Mouse (Mus musculus): Measurements from ENCODE around the gene Kxd1. TPM values are rescaled to one million over a fixed set of nuclear protein-coding genes. Genes with fewer than 3 reads are reported as not detected.

Kxd1 gene
- total RNA-seq, 2 experiments from 2014 or later, result 70.4 to 83.9 TPM

DNA sequence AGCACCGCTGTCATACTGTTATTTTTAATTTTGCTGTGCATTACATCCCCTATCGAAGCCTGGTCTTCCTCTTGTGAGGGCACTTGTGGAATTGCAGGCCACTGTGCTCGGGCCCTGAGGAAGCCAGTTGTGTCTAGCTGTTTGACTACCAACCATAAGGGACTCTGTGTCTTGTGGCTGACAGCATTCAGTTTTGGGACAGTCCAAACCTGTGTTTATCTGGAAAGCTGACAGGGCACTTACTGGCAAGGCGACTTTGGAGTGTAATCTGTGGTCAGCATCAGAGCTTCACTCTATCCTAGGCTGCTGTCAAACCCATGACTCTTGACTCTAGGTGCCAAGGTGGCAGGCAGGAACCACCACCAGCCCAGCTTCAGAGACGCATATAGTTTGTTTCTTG lies 13.3 kb upstream of the Kxd1 start:
- Histone ChIP-seq H3K27ac (peak overlapping the region; percentile 99), H3K4me3 (peak overlapping the region; percentile 93)
- DNase-seq, result no peak
- intact Hi-C loops (cut with DNase I), result no loop called here
- 0 out of 2 replicates have a peak, but pooled peaks have one; percentile 12 for TF ChIP-seq CTCF (IDR thresholded peaks at IDR 0.05)

DNA sequence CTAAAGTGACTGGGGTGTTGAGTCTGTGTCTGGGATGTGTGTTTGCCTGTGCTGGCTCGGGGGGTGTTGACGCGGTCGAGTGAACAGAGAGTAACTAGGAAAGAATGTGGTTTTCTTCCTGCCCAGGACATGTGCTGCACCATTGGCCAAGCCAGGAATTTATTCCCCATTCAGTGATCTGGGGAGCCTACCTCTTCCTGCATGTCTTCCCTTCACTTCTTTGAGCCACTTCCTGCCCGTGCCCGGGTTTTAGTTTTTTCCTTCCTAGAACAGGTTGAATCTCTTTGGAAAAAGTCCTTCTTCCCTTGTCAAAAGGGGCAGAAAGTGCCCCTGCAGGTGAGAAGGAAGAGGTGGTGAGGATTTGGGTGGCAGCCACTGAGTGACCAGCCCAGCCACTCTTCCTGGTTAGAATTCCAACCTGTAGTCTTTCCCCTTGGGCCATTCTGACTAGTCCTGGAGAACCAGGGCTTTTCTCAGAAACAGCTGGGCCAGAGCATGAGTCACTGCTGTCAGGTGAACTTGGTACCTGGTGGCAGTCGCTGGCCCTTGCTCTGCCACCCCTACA lies 12.8 kb upstream of the Kxd1 start:
- no peak for TF ChIP-seq CTCF (IDR thresholded peaks at IDR 0.05)
- Histone ChIP-seq H3K27ac (peak overlapping the region; percentile 99), H3K4me3 (peak overlapping the region; percentile 93)
- intact Hi-C loops (cut with DNase I), result no loop called here
- peak; percentile 50 for DNase-seq

DNA sequence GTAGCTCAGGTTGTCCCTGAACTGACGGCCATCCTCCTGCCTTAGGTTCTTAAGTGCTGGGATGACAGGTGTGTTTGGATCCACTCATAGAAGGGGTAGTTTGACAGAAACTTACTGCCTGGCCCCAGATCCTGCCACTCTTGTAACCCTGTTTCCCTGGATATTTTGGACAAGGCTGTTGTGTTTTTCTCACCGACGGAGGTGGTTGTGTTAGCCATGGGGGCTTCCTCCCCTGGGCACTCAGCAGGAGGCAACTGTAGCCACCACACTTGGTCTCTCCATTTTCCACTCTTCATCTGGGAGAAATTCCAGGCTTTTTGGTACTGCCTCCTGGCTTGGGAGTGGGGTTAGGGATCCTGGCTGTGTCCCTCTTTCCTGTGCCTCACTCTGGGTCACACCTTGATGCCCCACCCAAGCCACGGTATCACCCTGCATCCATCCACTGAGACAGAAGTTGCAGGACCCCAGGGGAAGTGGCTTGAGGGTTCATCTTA lies 12.3 kb upstream of the Kxd1 start:
- no peak for TF ChIP-seq CTCF (IDR thresholded peaks at IDR 0.05)
- intact Hi-C loops (cut with DNase I), result no loop called here
- no peak for DNase-seq
- Histone ChIP-seq H3K4me3 (peak overlapping the region; percentile 93), H3K27ac (peak overlapping the region; percentile 99)

DNA sequence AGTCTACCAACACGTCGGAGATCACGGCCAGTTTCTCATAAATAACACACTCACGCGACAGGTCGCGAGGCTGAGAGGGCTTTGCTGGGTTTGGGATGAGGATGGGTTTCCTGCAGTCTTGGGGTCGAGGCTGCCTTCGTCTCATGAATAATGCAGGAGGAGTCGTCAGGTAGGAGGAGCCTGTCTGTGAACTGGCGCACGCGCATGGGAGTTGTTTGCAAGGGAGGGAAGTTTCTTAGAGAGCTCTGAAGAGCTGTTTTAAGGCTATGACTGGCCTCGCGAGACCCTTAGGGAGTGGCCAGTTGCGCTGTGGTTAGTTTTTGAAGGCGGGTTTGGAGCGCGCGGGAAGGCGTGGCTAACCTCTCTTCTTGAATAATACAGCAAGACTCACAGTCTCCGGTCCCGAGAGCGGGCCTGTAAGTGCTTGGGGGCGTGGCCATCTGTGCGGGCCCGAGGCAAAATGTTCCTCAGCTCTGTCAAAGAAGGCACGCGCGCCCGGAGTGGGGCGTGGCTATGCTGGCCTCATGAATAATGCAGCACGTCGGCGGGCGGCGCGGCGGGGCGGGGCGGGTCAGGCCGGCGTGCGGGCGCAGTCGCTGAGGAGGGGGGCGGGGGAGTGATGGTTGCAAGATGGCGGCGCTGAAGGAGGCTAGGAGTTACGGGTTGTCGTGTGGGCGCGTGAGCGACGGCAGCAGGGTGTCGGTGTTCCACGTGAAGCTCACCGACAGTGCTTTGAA lies 11.5 kb upstream of the Kxd1 start, which contains the start of gene Ell:
Ell (plus strand) TSS at position 381 of the 737 bp plus-strand sequence.
- no peak for TF ChIP-seq CTCF (IDR thresholded peaks at IDR 0.05)
- Histone ChIP-seq H3K27ac (peak within 1 kb of the TSS; percentile 99), H3K4me3 (peak within 1 kb of the TSS; percentile 93)
- intact Hi-C loops (cut with DNase I), result loop anchor here (2.0 kb wide), 1 partner anchor 16 kb away; no protein-coding TSS in a partner anchor
- DNase-seq, result peak; percentile 100

DNA sequence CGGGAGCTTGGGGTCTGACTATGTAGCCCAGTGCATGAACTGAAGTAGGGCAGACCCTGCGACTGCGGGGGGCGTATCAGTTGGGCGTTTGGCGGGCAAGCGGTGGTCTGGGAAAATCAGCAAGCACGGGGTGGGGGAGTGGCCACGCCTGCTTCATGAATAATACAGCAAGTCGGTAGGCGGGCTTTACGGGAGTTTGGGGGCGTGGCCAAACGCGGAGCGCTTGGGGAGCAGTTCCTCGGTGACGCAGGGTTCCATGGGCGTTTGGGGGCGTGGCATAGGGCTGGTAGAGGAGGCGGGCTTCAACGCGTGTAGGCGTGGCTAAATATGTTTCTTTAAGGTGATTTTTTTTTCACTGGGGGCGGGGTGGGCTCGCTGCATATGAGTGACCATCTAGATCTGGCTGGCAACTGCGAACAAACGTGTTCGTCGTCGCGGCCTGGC lies 10.9 kb upstream of the Kxd1 start:
- Histone ChIP-seq H3K4me3 (peak overlapping the region; percentile 93), H3K27ac (peak overlapping the region; percentile 99)
- DNase-seq, result peak; percentile 100
- TF ChIP-seq CTCF (IDR thresholded peaks at IDR 0.05), result no peak
- intact Hi-C loops (cut with DNase I), result loop anchor here (2.0 kb wide), 1 partner anchor 16 kb away; no protein-coding TSS in a partner anchor

DNA sequence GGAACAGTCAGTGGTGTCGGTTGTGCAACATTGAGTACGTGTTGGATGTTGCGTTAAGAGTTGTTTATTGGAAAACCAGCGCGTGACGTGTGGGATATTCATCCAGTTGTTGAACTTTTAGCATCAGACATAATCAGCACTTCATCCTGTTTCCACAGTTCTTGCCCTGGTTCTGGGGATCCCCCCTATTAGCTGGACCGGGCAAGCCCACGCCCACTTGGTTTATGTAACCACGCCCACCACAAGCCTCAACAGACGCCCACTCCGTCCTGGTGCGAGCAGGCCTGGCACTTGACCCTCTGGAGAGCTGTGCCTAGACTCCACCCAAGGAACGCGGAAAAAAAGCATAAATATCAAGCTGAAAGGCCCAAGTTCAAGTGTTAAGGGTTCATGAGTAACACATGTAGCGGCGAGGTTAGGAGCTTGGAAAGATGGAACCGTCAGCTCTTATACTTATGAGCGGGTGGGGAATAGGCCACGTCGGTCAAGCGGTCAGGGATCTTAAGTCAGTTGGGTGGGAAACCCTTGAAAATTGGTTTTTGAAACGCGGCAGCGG lies 10.3 kb upstream of the Kxd1 start:
- no peak for TF ChIP-seq CTCF (IDR thresholded peaks at IDR 0.05)
- intact Hi-C loops (cut with DNase I), result loop anchor here (2.0 kb wide), 1 partner anchor 15 kb away; no protein-coding TSS in a partner anchor
- peak; percentile 75 for DNase-seq
- Histone ChIP-seq H3K4me3 (peak overlapping the region; percentile 93), H3K27ac (peak overlapping the region; percentile 99)

DNA sequence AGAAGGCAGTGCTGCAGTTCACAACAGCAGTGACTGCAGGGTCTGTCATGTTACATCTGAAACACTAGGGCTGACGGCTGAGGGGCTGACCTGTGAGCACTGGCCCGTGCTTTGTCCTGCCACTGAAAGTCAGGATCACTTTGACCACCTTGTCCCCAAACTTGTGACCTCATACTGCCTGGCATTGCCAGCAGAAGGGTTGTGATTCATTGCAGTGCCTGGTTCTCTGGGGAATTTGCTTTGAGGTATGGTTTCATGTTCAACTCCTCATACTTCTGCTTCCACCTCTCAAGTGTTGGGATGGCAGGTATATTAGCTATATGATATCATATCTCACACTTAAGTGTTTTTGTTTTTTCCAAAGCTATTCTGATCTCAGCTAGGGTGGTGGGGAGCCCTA lies 7.9 kb upstream of the Kxd1 start:
- TF ChIP-seq CTCF (IDR thresholded peaks at IDR 0.05), result no peak
- no peak overlapping the region for H3K4me3 ChIP-seq
- DNase-seq, result no peak
- no peak overlapping the region for H3K27ac ChIP-seq
- intact Hi-C loops (cut with DNase I), result no loop called here

DNA sequence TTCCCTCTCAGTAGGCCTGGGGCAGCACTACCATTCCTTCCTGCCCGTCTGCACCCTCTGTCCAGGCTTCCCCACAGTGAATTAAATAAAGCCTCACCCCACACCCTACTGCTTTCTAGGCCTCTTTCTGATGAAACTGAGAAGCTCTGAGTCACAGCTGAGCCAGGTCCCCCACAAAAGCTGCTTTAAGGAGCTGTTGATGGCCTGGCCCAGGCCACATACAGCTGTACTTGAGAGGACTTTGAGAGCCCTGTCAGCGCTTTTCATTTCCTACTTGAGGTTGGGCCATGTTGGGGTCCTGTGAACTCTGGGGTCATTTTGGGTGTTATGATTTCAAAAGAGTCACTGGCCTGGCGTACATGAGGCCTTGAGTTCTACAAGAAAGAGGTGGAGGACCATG lies 7.5 kb upstream of the Kxd1 start:
- no peak overlapping the region for H3K27ac ChIP-seq
- DNase-seq, result no peak
- intact Hi-C loops (cut with DNase I), result no loop called here
- no peak overlapping the region for H3K4me3 ChIP-seq
- no peak for TF ChIP-seq CTCF (IDR thresholded peaks at IDR 0.05)

DNA sequence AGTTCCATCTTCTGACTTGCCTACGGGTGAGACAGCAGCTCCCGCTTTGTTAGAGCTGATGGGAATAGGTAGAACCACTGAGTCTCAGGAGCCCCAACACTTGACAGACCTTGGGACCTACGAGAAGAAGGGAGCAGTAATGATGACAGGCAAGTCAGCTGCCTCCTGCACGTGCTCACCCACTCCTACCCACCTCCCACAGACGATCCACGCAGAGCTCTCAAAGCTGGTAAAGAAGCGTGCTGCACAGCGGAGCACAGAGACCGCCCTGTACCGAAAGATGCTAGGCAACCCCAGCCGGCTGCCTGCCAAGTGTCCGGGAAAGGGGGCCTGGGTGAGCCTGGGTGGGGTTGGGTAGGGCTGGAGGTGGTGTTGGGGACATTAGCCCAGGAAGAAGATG lies 6.5 kb upstream of the Kxd1 start:
- no peak for TF ChIP-seq CTCF (IDR thresholded peaks at IDR 0.05)
- DNase-seq, result no peak
- intact Hi-C loops (cut with DNase I), result no loop called here

DNA sequence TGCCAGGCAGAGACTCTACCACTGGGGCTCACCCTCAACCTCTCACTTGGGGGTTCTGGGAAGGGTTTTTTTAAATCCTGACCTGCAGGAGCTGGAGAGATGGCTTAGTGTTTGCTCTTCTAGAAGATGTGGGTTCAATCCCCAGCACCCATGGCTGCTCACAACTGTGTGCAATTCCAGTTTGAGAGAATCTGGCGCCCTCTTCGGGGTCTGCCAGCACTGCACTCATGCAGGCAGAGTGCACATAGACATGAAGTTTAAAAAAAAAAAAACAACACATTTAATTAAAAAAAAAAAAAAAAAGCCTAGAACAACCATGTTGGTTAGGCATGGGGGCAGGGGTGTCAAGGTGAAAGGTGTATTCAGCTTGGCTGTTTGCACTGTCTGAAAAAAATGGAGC lies 2.6 kb upstream of the Kxd1 start:
- no peak overlapping the region for H3K4me3 ChIP-seq
- no peak for DNase-seq
- TF ChIP-seq CTCF (IDR thresholded peaks at IDR 0.05), result no peak
- H3K27ac ChIP-seq, result no peak overlapping the region
- intact Hi-C loops (cut with DNase I), result no loop called here

More for the DNA sequence above, 6.5 kb upstream of the Kxd1 start:
- Histone ChIP-seq H3K27ac (no peak overlapping the region), H3K4me3 (no peak overlapping the region)

DNA sequence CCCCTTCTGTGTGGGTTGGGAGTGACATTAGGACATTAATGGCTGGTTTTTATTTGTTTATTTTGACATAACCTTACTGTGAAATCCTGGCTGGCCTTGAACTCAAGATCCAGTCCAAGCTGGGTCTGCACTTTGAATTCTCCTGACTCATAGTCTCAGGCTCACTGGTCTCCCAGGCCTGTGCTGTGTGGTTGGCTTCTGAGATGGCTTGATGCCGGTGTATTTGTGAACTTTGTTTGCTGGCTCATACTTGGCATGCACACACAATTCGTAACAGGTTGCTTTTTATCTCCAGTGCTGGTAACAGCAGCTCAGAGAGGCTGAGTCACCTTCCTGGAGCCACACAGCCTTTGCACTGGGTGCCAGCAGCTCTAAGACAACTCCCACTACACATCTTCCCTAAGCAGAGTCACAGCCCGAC lies 2.0 kb upstream of the Kxd1 start:
- intact Hi-C loops (cut with DNase I), result no loop called here
- no peak for TF ChIP-seq CTCF (IDR thresholded peaks at IDR 0.05)
- Histone ChIP-seq H3K27ac (no peak overlapping the region), H3K4me3 (no peak overlapping the region)
- no peak for DNase-seq

DNA sequence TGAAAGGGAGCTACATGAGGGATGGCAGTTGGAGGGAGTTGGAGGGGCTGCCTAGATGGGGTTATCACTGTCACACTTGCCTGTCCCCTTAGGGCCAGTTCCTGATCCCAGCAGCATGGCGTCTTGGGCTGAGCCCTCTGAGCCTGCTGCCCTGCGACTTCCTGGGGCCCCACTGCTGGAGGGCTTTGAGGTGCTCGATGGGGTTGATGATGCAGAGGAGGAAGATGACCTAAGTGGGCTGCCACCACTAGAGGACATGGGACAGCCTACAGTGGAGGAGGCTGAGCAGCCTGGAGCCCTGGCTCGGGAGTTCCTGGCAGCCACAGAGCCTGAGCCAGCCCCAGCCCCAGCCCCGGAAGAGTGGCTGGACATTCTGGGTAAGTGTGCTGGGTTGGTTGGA lies 1.5 kb upstream of the Kxd1 start:
- Histone ChIP-seq H3K4me3 (no peak overlapping the region), H3K27ac (no peak overlapping the region)
- no peak for TF ChIP-seq CTCF (IDR thresholded peaks at IDR 0.05)
- no peak for DNase-seq
- intact Hi-C loops (cut with DNase I), result no loop called here

DNA sequence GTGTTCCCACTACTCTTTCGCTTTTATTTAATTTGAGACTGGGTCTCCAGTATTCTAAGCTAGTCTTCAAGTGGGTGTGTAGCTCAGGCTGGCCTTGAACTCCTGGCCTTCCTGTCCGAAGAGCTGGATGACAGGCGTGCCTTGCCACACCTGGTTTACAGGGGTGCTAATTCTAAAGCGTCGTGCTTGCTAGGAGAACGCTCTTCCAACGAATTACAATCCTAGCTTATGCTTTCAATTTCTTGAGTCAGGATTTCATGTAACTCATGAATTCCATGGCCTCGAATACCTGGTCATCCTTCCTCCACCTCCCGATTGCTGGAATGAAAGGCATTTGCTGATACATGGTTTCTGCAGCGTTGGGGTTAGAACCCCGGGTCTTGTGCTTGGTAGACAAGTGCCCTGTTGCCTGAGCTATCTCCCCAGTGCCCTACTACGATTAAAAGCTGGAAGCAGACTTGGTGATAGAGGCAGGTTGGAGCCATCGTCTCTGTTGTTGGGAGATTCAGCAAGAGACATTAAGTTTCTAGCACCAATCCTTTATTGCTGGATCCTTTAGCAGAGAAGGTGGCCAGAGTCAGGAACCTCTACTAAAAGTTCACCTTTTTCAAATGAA lies 534 bp upstream of the Kxd1 start:
- no peak for TF ChIP-seq CTCF (IDR thresholded peaks at IDR 0.05)
- intact Hi-C loops (cut with DNase I), result no loop called here
- DNase-seq, result no peak
- Histone ChIP-seq H3K27ac (peak overlapping the region; percentile 98), H3K4me3 (peak overlapping the region; percentile 79)

Measured in gastrocnemius, adult 2 months (tissue).